Mouse (Mus musculus) cortical plate, adult 2 months (tissue): ENCODE measurements at regions not wholly inside any gene's neighbourhood (a gene's known extent, or its start where the extent isn't known, plus 50 kb on each side); places are given as distances from the start of the nearest gene placed in this dataset.

Source experiments
- H3K27ac ChIP-seq: fragments of 200-500 bp; 2 replicates; pipeline ENCODE4 v1.5.1; 2012; ENCODE audit warnings: low read length, control low read depth, inconsistent platforms; ENCODE audit not compliant: insufficient read depth
- H3K4me1 ChIP-seq: fragments of 200-500 bp; 2 replicates; pipeline ENCODE4 v1.6.1; 2011; ENCODE audit warnings: low read length; ENCODE audit not compliant: control insufficient read depth, insufficient read depth
- H3K4me3 ChIP-seq: fragments of 200-500 bp; 2 replicates; pipeline ENCODE4 v1.5.1; 2011; ENCODE audit warnings: mild to moderate bottlenecking, low read length, control low read depth; ENCODE audit not compliant: insufficient read depth
- CTCF ChIP-seq: fragments of 200-500 bp; IDR thresholded peaks from 2 replicates; pipeline ENCODE4 v1.5.1; 2011; ENCODE audit warnings: mild to moderate bottlenecking, control low read depth, low read length; ENCODE audit not compliant: insufficient read depth; ENCODE audit errors: extremely low read depth
- POLR2A ChIP-seq: fragments of 200-500 bp; IDR thresholded peaks from 2 replicates; pipeline ENCODE4 v1.6.1; 2011; ENCODE audit warnings: mild to moderate bottlenecking, low read length, control low read depth; ENCODE audit not compliant: insufficient read depth; ENCODE audit errors: extremely low read depth

DNA sequence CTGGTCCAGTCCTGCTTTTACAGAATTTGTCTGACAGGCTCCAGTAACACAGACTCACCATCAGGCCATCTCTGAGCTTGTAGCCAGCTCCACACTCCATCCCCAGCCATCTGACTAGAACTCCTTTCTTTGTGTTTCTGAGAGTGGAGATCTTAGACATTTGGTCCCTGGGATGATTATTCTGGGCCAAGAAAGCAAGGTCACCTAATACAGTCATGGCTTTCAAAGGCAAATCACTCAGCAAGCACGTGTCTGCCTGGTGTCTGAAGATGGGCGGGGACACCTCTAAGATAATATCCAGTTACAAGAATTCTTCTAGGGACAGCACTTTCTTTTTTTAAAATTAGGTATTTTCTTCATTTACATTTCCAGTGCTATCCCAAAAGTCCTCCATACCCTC is 198.1 kb upstream of the Epha4 start:
- H3K4me3 ChIP-seq = no peak overlapping the region
- no peak overlapping the region for H3K27ac ChIP-seq
- peaks cover 2% of the 10 kb centered on the region; the same call in 1 of the 2 replicates for H3K4me1 ChIP-seq
- TF ChIP-seq CTCF = no peak
- TF ChIP-seq POLR2A = no peak

DNA sequence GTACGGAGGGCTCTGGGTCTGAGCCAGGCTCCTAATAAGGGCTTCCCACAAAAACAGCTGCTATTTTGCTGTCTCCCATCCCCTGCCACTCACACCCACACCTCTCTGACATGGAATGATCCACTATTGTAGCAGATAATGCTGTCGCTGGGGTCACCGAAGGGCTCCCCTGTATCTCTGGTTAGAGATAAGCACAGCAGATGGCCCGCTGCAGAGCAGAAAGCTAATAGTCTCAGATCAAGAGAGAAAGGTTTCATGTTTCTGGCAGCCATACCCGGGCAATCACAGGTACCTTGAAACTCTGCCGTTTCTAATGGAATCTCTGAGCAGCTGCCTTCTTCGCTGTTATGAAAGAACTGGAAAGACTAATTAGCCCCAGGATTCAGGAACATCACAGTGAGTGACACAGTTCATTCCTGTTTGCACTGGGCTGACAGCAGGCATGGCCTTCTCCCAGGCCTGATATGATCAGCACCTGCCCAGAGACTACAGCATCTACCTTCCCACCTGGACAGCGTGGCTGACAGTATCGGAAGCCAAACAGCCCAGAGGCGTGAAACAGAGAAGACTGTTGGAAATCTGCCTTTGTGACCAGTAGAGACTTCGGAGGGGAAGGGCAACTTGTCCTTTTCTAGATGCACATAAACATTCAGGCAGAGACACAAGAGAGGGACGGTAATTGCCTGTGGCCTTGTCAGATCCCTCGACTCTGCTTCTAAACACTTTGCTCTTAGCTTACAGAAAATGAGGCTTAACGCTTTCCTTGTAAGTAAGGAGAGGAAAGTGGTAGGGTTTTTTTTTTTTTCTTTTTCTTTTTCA is 193.5 kb upstream of the Epha4 start:
- no peak for TF ChIP-seq CTCF
- Histone ChIP-seq H3K4me3 (no peak overlapping the region), H3K4me1 (peaks cover 2% of the 10 kb centered on the region; the same call in 1 of the 2 replicates), H3K27ac (no peak overlapping the region)

DNA sequence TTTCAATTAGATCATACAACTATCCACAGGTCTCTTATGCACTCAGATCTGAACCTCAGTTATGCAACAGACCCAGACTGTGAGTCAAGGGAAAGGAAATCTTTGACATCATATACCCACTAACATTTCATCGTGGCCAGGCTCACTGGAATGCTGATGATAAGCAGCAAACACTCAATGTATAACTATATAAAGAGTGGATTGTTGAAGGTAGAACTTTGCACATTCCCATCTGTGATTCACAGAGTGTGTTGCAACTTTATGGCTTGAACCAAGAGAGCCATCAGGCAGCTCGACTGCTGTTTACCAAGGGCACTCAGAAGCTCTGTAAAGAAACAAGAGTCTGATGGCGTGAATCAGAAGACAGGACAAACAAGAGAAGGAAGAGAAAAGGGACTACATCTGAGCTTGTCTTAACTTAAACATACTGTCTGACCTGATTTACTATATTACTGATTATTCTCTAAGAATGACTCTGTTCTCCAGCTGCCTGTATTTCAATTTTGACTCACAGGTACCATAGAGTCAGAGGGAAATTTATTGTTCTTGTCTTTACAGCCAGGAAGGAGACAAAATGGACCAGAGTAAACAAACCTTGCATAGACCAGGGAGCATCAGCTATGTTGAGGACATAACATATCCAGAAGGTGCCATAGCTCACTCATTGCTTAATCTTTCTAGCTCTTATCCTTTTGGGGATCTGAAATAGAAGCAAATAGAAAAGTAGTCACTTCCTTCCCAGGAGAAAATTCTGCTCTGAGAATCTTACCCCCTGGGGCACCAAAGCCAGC is 180.5 kb upstream of the Epha4 start:
- Histone ChIP-seq H3K4me1 (no peaks in the 10 kb centered on the region), H3K4me3 (no peak overlapping the region), H3K27ac (no peak overlapping the region)
- no peak for TF ChIP-seq POLR2A
- no peak for TF ChIP-seq CTCF

DNA sequence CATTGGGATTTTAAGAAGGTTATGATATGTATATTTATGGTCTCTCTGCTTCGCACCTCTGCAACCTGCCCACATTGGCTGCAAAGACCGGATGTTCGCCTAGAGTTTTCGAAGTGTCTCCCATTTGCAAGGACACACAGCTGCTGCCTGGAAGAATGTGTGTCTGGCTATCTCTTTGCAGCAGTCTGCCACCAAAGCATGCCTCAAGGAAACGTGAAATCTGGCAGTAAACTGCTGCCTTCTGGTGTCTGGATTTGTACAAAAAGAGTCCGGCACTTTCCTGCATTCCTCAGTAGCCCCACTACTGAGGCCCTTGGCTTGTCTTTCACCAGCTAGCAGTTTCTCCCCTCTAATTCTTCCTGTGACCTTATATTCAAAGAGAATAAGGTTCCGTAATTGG is 148.5 kb upstream of the Epha4 start:
- no peak overlapping the region for H3K27ac ChIP-seq
- TF ChIP-seq POLR2A (no peak), CTCF (no peak)
- H3K4me1 ChIP-seq = no peaks in the 10 kb centered on the region
- H3K4me3 ChIP-seq = no peak overlapping the region

DNA sequence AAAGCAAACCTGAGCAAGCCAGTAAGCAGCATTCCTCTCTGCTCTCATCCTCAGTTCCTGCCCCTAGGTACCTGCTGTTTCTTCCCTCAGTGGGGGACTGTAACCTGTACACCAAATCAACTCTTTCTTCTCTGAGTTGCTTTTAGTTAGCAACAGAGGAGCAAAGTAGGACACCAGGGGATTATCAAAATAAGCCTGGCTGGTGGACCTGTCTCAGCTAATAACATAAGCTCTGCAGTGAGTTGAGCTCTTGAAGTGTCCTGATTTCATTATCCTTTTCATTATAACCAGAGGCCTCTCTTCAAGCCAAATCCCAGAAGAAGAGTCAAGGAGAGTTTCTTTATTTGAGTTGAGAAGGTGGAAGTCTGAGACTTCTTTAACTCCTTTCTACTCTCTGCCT is 145.5 kb upstream of the Epha4 start:
- TF ChIP-seq CTCF (no peak), POLR2A (no peak)
- no peak overlapping the region for H3K4me3 ChIP-seq
- no peak overlapping the region for H3K27ac ChIP-seq
- H3K4me1 ChIP-seq = no peaks in the 10 kb centered on the region

DNA sequence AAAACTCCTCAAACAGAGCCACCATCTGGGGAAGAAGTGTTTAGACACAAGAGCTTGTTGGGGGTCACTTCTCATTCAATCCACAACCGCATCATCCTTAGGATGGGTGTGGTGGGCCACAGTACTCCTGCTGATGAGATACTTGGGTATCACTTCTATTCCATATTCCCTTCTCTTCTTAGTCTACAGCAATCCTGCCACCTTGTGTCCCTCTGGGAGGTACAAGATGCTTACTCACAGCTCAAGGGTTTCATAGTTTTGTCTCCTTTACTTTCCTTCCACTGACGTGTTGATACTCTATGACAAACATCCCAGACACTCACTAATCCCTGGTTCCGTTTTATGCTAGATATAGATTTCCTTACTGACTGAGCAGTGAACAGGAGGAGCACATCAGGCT is 122.1 kb upstream of the Epha4 start:
- Histone ChIP-seq H3K4me1 (no peaks in the 10 kb centered on the region), H3K27ac (no peak overlapping the region), H3K4me3 (no peak overlapping the region)
- peak; percentile 6; the same call in 1 of the 2 replicates for TF ChIP-seq CTCF
- TF ChIP-seq POLR2A = no peak

DNA sequence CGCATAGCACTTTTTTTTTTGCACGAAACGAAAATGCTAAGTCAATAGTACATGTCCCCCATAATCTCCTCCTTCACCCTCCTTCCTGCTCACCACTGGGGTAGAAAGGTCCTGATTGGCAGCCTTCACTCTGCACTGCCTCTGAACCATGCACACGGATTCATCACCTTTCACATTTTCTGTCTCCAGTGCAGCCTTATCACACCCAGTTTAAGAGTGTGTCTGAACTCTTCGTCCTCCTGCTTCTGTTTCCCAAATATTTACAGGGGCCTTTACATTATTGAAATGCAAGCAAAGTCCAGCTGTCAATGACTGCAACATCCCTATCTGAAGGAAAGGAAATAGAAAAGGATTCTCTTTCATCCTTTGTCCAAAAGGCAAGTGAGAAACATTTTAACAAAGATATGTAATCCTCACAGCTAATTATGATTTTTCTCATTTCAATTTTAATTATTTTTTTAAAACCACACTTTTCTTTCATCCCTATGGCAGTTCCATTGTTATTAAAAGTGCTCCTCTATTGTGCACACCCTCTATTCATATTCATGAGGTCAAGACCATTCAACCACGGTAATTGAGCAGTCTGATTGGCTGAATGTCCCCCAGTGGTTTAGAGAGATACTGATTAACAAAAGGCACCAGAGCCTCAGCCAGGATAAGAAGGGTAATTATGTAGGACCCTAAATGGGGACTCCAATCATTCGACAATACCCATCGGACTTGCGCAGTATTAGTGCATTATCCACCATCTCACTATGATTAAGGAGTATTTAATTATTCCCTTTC is 114.8 kb upstream of the Epha4 start:
- TF ChIP-seq CTCF (no peak), POLR2A (no peak)
- Histone ChIP-seq H3K4me1 (no peaks in the 10 kb centered on the region), H3K27ac (no peak overlapping the region), H3K4me3 (no peak overlapping the region)

DNA sequence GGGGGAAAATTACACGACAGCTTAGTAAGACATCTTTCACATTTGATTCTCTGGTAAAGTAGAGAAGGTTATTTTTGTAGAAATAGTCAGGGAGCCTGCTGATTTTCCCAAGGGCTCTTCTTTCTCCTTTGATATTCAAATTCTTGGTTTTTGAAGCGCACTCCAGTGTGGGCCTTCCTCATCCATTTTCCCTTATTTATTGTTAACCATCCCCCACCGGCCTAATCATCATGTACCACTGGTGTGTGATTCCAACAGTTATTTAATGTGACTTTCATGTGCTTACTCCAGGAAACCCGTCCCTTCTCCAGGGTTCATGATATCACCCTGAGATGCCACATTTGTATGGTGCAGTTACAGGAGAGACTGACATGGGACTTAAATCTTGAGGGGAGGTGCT is 114.0 kb upstream of the Epha4 start:
- Histone ChIP-seq H3K4me3 (no peak overlapping the region), H3K27ac (no peak overlapping the region)
- TF ChIP-seq POLR2A (no peak), CTCF (no peak)

DNA sequence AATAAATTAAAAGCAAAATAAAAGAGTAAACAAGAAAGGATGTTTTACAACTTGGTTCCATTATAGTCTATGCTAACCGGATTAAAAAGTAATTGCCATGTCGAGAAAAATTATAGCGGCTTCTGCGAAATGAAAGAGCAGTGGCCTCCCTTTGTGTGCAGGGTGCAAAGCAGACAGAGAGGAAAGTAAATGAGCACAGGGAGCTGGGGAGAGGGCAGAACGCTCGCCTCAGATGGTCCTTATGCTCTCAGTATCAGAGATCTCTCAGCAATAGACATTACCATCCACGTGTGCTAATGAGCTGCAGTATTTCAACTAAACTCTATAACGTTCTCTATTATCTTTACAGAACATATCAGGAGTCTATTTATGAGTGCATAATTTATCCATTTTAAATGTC is 102.6 kb upstream of the Epha4 start:
- TF ChIP-seq POLR2A (no peak), CTCF (no peak)
- no peak overlapping the region for H3K4me3 ChIP-seq
- H3K4me1 ChIP-seq = no peaks in the 10 kb centered on the region
- no peak overlapping the region for H3K27ac ChIP-seq

More for the DNA sequence above, 114.0 kb upstream of the Epha4 start:
- H3K4me1 ChIP-seq = no peaks in the 10 kb centered on the region

DNA sequence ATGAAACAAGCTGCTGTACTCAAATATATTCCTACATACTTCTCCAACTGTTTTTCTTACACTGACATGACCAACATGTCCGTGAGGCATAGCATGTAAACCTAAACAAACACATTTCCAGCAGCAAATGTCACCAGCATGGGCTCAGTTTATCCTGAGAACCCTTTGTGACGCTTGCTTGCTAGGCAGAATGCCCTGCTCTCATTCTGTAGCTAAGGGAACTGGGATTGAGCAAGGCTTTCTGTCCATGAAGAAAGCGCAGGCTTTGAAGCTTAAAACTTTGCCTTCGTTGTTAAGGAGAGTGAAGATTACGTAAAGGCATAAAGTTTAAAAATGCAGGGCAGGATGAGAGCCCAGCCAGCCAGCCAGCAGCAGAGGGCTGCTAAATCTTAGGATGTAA is 85.6 kb upstream of the Epha4 start:
- no peak overlapping the region for H3K4me3 ChIP-seq
- TF ChIP-seq POLR2A (no peak), CTCF (no peak)
- H3K4me1 ChIP-seq = no peaks in the 10 kb centered on the region; the same call in 1 of the 2 replicates
- no peak overlapping the region for H3K27ac ChIP-seq

DNA sequence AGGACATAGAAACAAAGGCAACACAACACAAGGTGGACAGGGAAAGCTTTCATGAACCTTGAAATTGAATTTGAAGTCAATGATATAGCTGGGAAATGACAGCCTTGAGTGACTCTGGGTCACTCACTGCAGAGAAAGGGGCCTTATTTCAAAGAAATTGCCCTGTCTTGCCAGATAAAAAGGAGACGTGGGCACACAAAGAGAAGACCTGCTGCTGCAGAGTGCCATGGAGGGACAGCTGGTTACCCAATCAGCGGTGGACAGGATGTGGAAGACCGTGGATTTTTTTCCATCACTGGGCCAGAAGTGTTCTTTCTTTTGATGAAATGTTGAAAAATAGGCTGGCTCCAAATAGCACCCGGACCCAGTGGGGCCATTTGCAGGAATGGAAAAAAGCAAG is 77.8 kb upstream of the Epha4 start:
- TF ChIP-seq CTCF = no peak
- TF ChIP-seq POLR2A = no peak
- no peaks in the 10 kb centered on the region for H3K4me1 ChIP-seq
- no peak overlapping the region for H3K27ac ChIP-seq
- H3K4me3 ChIP-seq = no peak overlapping the region
